Mouse (Mus musculus) heart, embryonic 11.5 days (tissue): Measurements from ENCODE around the gene Rtbdn. TPM values are rescaled to one million over a fixed set of nuclear protein-coding genes. Genes with fewer than 3 reads are reported as not detected.

Source experiments
- ATAC-seq: fragments of 200-750 bp; cut with Nextera tagmentation; replicated peaks from 2 replicates; pipeline ENCODE4 v1.8.0; 2017; ENCODE audit warnings: moderate library complexity; ENCODE audit not compliant: insufficient number of reproducible peaks, low FRiP score, low TSS enrichment
- H3K27ac ChIP-seq: fragments of 300-500 bp; sonication (generic); 2 replicates; pipeline ENCODE4 v1.5.1; 2014; ENCODE audit warnings: mild to moderate bottlenecking, low read depth, low read length
- H3K27me3 ChIP-seq: fragments of 300-500 bp; sonication (generic); 2 replicates; pipeline ENCODE4 v1.6.1; 2014; ENCODE audit warnings: mild to moderate bottlenecking, low read length, mixed read lengths; ENCODE audit not compliant: control insufficient read depth, insufficient read depth
- H3K36me3 ChIP-seq: fragments of 300-500 bp; sonication (generic); 2 replicates; pipeline ENCODE4 v1.6.1; 2014; ENCODE audit warnings: mild to moderate bottlenecking, low read length, moderate library complexity, mixed read lengths; ENCODE audit not compliant: control insufficient read depth, insufficient read depth
- H3K4me1 ChIP-seq: fragments of 300-500 bp; sonication (generic); 2 replicates; pipeline ENCODE4 v1.6.1; 2014; ENCODE audit warnings: low read length; ENCODE audit not compliant: control insufficient read depth, insufficient read depth
- H3K4me2 ChIP-seq: fragments of 300-500 bp; sonication (generic); 2 replicates; pipeline ENCODE4 v1.6.1; 2014; ENCODE audit warnings: mild to moderate bottlenecking, moderate library complexity
- H3K4me3 ChIP-seq: fragments of 300-500 bp; sonication (generic); 2 replicates; pipeline ENCODE4 v1.5.1; 2014; ENCODE audit warnings: low read depth, low read length
- H3K9ac ChIP-seq: fragments of 300-500 bp; sonication (generic); 2 replicates; pipeline ENCODE4 v1.6.1; 2014; ENCODE audit warnings: mild to moderate bottlenecking, low read depth, low read length, moderate library complexity
- H3K9me3 ChIP-seq: fragments of 300-500 bp; sonication (generic); replicated peaks from 2 replicates; pipeline ENCODE4 v1.6.1; 2016; ENCODE audit warnings: low read length; ENCODE audit not compliant: control insufficient read depth
- WGBS: fragments of 180-500 bp; shearing (Covaris S2); extraction: QIAGEN DNeasy Blood & Tissue Kit; methylation state at CpG from one replicate; pipeline ENCODE4 v1.1.7; 2014; ENCODE audit not compliant: insufficient replicate concordance; 5-methylcytosine and 5-hydroxymethylcytosine counted together
- polyA plus RNA-seq: library from polyadenylated mRNA; unstranded; fragments of >200 nt; fragmentation: Nextera tagmentation; extraction: Ambion mirVana; gene quantifications from 2 replicates; pipeline ENCODE4 v1.2.1, GENCODE M21; 2014

Gene Rtbdn
- polyA plus RNA-seq, 1 experiment from 2014 or later: not detected

DNA sequence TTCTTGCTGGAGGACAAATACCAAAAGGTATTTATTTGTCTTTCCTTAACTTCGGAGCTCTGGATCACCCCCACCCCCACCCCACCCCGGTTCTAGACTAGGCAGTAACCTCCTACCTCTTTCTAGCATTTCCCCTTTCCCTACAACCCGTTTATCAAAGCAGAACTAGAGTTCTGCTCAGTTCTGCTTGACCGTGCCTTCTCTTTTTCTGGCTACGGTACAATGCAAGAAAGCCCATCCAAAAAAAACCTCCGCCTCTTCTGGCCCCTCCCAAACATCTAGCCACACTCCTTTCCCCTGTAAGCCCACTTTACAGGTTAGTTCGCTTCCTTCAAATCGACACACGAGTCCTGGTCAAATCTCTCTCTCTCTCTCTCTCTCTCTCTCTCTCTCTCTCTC is 33.3 kb upstream of the Rtbdn start:
- Histone ChIP-seq H3K36me3 (no peaks in the 10 kb centered on the region), H3K4me1 (peaks cover 9% of the 10 kb centered on the region), H3K9ac (0 out of 2 replicates have a peak overlapping the region, but pooled peaks have one; percentile 50), H3K27ac (no peak overlapping the region), H3K27me3 (peaks cover 85% of the 10 kb centered on the region), H3K4me3 (peak overlapping the region; percentile 49), H3K4me2 (peak overlapping the region; percentile 95), H3K9me3 (no peaks in the 10 kb centered on the region)
- 14% methylated on average over 9 of the region's 9 CpGs for WGBS
- no peak for ATAC-seq

DNA sequence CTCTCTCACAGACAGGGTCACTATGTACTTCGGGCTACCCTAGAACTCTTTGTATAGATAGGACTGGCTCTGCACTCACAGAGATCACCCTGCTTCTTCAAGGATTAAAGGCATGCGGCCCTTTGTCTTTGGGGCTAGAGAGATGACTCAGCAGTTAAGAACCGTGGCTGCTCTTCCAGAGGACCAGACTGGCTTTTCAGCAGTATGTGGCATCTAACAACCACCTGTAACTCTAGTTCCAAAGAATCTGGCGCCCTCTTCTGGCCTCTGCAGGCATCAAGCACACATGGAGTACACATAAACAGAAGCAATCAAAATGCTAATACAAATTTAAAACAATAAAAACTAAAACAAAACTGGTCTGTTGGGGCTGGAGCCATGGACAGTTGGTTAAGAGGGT is 32.8 kb upstream of the Rtbdn start:
- ATAC-seq: no peak
- Histone ChIP-seq H3K27me3 (peaks cover 88% of the 10 kb centered on the region), H3K9me3 (no peaks in the 10 kb centered on the region), H3K27ac (no peak overlapping the region), H3K36me3 (no peaks in the 10 kb centered on the region), H3K4me1 (peaks cover 5% of the 10 kb centered on the region), H3K4me3 (no peak overlapping the region), H3K9ac (no peak overlapping the region), H3K4me2 (peak overlapping the region; percentile 95)
- 26% methylated on average over 4 of the region's 4 CpGs for WGBS

DNA sequence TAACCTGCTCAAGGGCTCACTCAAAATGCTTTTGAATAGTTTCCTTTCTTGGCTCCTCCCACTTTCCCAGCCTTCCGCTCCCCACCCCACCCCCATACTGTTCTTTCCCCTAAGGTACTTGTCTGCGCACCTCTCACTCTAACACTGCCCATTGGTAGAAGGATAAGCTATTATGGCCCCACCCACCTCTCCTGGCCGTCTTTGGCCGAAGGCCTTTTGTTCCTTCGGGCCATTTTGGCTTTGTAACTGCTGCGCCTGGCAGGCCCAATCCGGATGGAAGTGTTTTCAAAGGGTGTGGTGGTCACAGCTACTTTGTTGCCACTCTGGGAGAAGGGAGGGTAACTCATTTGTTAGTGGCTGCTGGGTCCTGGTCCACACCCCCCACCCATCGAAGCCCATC is 31.5 kb upstream of the Rtbdn start:
- Histone ChIP-seq H3K9me3 (no peaks in the 10 kb centered on the region), H3K4me3 (no peak overlapping the region), H3K9ac (no peak overlapping the region), H3K4me2 (no peak overlapping the region), H3K27ac (no peak overlapping the region), H3K27me3 (peaks cover 86% of the 10 kb centered on the region), H3K36me3 (no peaks in the 10 kb centered on the region), H3K4me1 (peaks cover 5% of the 10 kb centered on the region)
- 82% methylated on average over 8 of the region's 8 CpGs for WGBS
- ATAC-seq: no peak

DNA sequence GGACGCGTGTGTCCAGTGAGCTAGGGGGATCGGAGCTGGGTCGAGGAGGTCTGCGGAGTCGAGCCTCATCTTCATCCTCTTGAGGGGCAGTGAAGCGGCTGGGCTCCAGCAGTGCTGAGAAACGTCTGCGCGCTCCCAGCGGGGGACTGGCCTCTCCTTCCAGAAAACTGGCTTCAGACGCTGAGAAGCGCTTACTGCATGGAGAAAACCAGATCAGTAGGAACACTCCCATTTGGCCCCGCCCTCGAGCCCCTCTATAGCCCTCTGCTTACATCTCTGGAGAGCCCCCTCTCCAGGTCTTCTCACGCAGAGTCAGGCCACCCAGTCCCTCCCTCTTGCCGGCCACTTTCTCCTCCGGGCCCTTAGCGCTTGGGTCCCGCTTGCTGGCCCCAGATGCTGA is 29.0 kb upstream of the Rtbdn start:
- H3K4me1 ChIP-seq: peaks cover under 1% of the 10 kb centered on the region
- no peaks in the 10 kb centered on the region for H3K36me3 ChIP-seq
- no peak for ATAC-seq
- H3K27me3 ChIP-seq: peaks cover 64% of the 10 kb centered on the region
- H3K9me3 ChIP-seq: no peaks in the 10 kb centered on the region
- no peak overlapping the region for H3K27ac ChIP-seq
- H3K4me2 ChIP-seq: no peak overlapping the region; the same call in 1 of the 2 replicates
- H3K4me3 ChIP-seq: no peak overlapping the region
- H3K9ac ChIP-seq: no peak overlapping the region
- 20% methylated on average over 20 of the region's 20 CpGs for WGBS

DNA sequence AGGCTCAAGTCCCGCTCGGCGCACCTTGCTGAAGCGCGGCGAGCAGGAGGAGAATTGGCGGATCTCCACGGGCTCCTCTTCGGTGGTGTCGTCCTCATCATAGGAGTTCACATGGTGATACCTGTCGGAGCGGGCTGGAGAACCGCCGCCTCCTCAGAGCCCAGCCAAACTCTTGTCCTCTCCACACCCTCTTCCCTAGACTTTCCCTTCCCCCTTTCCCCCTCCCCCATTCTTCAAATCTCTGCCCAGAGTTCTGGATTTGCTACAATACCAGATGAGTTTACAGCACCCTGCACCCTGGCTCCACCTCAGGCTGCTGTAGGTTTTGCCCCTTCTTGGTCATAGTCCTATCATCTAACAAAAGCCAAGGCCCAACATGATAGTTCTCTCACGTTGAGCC is 28.1 kb upstream of the Rtbdn start:
- Histone ChIP-seq H3K4me3 (no peak overlapping the region), H3K9ac (no peak overlapping the region), H3K27ac (no peak overlapping the region), H3K27me3 (peaks cover 59% of the 10 kb centered on the region), H3K4me2 (no peak overlapping the region), H3K36me3 (no peaks in the 10 kb centered on the region), H3K4me1 (no peaks in the 10 kb centered on the region), H3K9me3 (no peaks in the 10 kb centered on the region)
- WGBS: 81% methylated on average over 15 of the region's 15 CpGs
- ATAC-seq: no peak

DNA sequence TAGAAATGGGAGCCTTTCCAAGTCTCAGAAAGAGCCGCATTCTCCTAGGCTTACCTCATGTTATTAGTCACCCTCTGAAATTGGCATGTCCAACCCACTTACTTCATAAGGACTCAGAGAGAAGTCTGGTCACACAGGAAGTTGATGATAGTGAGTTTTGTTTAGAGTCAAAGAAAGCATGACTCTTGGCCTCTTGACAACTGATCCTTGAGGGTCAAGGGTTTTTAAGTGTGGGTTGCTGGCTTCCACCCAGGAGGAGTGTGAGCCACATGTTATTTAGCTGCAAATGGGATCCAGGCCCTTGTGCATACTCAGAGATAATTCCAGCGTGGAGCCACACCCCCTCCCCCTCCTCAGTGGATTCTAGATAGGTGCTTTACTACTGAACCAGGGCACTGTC is 25.2 kb upstream of the Rtbdn start:
- WGBS: 58% methylated on average over 2 of the region's 2 CpGs
- H3K27me3 ChIP-seq: peaks cover 47% of the 10 kb centered on the region
- no peak for ATAC-seq

DNA sequence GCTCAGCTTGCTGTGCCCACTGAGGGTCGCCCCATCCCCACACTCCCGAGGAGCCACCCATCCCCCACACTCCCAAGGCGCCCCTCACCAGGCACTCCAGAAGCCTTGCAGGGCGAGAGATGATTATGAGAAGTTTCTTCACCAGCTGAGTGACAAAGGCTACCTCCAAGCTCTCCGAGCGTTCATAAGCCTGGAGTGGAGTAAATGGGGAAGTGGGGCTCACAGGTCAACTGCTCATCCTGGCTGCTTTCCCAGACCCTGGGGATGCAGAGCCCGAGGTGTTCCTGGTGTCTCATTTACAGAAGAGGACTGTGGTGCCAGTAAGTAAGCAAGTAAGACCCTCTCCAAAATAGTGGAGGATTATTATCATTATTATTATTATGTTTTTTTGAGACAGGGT is 21.2 kb upstream of the Rtbdn start:
- Histone ChIP-seq H3K9ac (no peak overlapping the region), H3K4me3 (no peak overlapping the region), H3K9me3 (no peaks in the 10 kb centered on the region), H3K4me2 (no peak overlapping the region), H3K36me3 (no peaks in the 10 kb centered on the region), H3K27ac (no peak overlapping the region), H3K4me1 (peaks cover 4% of the 10 kb centered on the region; the same call in 1 of the 2 replicates), H3K27me3 (peaks cover 45% of the 10 kb centered on the region)
- no peak for ATAC-seq
- 70% methylated on average over 7 of the region's 7 CpGs for WGBS

More for the DNA sequence above, 25.2 kb upstream of the Rtbdn start:
- Histone ChIP-seq H3K4me3 (no peak overlapping the region), H3K9ac (no peak overlapping the region), H3K27ac (no peak overlapping the region), H3K36me3 (no peaks in the 10 kb centered on the region), H3K9me3 (no peaks in the 10 kb centered on the region), H3K4me1 (no peaks in the 10 kb centered on the region), H3K4me2 (no peak overlapping the region)

DNA sequence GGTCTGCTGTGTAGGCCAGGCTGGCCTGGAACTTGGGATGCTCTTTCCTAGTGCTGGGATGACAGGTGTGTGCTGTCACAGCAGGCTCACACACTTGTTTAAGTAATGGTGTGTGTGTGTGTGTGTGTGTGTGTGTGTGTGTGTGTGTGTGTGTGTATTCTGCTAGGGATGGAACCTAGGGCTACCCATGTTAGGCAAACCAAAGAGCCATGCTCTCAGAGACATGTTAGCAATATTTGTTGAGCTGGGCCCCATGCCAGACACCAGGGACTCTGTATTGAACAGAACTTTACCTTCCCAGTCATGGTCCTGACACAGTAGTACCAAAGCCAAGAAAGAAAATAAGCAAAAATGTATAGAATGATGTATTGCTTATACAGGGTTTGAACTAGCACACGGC is 19.3 kb upstream of the Rtbdn start:
- Histone ChIP-seq H3K4me2 (no peak overlapping the region), H3K9me3 (no peaks in the 10 kb centered on the region), H3K36me3 (no peaks in the 10 kb centered on the region), H3K9ac (no peak overlapping the region), H3K4me3 (no peak overlapping the region), H3K27me3 (peaks cover 54% of the 10 kb centered on the region), H3K27ac (no peak overlapping the region), H3K4me1 (peaks cover 4% of the 10 kb centered on the region; the same call in 1 of the 2 replicates)
- WGBS: 62% methylated on average over 1 of the region's 1 CpGs
- ATAC-seq: no peak

DNA sequence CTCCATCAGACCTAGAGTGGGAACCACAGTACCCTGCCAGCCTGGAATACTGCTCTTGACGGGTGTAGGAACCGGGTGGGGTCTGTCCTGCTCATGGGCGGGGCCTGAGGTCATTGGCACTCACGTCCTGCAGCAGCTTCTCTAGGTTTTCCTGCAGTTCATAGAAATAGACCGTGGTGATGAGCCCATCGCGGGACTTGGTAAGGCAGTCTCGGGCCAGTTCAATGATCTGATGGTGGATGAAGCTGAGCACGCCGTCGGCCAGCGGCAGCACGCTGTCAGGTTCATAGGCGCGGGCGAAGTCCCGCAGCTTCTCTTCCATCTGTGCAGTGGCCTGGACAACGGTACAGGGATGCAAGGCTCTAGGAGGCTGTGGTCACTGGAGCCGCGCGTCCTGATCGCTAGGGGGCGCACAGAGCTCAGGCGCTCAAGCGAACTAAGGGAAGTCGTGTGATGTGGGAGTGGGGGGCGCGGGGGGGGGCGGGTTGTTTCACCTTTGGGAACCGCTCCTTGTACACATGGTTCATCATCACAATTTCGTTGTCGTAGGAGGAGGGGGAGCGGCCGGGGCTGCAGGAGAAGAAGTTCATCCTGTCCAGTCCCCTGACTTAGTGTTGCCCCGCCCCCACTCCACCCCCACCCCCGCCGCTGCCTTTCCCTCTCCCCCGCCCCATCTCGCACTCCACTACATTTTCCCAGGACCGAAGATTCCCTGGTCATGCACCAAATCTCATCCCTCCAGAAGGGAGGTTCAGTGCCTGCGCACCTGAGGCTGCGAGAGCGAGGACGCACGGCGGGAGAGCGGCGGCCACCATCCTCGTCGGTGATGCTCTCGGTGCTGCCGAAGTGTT is 18.1 kb upstream of the Rtbdn start:
- Histone ChIP-seq H3K4me2 (peak overlapping the region; percentile 63), H3K36me3 (no peaks in the 10 kb centered on the region), H3K27me3 (peaks cover 55% of the 10 kb centered on the region), H3K9ac (no peak overlapping the region), H3K4me3 (peak overlapping the region; percentile 35), H3K27ac (no peak overlapping the region), H3K4me1 (peaks cover 4% of the 10 kb centered on the region; the same call in 1 of the 2 replicates), H3K9me3 (no peaks in the 10 kb centered on the region)
- WGBS: 5% methylated on average over 52 of the region's 52 CpGs
- ATAC-seq: no peak
